Mouse (Mus musculus) embryonic fibroblast, embryonic 13.5 days (primary cell): ENCODE results near the gene Ryr1.

Source experiments
- CTCF ChIP-seq: IDR thresholded peaks from 2 replicates; pipeline ENCODE4 v1.5.1; 2011; ENCODE audit warnings: mild to moderate bottlenecking, control low read depth, low read length, moderate library complexity, borderline replicate concordance; ENCODE audit not compliant: insufficient read depth
- POLR2A ChIP-seq: IDR thresholded peaks from 2 replicates; pipeline ENCODE4 v1.6.1; 2011; ENCODE audit warnings: low read depth, mild to moderate bottlenecking, control low read depth, low read length, moderate library complexity

DNA sequence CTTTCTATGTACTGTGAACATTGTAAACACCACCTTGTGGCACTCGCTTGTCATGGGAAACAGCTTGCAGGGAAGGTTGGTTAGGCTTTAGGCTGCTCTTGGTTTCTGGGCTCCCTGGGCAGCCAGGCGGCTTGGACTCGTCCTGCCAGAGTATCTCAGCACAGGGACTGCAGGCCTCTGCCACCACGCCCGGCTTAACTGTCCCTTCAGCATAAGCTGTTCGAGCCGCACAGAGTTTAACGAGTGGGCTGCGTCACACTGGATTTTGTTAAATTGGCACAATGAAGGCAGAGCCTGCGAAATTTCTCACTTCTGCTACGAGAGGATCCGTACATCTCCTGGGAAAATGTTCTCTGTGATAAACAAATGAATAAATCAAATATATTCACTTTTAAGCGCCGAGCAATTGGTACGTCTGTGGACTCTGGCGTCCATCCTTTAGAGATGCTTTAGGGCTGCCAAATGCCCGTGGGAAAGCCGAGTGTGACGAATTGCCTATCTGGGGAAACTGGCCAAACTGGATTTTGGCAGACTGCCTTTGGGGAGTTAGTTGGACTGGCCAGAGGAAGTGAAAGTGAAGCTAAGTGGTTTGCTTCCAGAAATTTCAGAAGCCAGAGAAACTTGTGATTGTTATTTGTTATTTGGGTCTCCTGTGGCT lies 81.8 kb downstream of the Ryr1 start:
- TF ChIP-seq POLR2A = no peak
- no peak for TF ChIP-seq CTCF
